Mouse (Mus musculus): ENCODE data around the gene Ick. TPM values are rescaled to one million over a fixed set of nuclear protein-coding genes. Genes with fewer than 3 reads are reported as not detected.
A peak's percentile ranks its signal among the peaks of the same experiment; 100 is the strongest.
"Not testable (repeated sequence)": the region's sequence is repeated elsewhere in the genome, so short reads cannot be mapped to it uniquely, and the experiment has no call there.

Gene Ick
- polyA plus RNA-seq, 1 experiment from 2014 or later, result 4.6 TPM

DNA sequence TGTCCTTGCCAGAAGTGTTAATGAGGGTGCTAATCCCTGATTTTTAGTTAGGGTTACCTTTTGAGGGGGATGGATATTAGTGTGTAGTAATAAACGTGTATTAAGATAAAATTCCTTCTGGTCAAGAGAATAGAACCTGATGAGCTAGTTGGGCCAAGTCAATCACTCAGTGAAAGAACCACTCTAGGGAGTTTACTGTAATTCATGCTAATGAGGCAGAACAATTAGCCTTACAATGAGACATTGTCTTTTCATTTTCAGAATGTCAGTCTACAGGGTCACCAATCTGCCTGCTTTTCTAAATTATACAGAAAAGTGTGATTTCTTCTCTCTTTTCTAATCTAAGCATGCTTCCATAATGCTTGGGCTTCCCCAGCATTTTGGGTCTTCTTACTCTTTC is 65.0 kb downstream of the Ick start:
- Histone ChIP-seq H3K9ac (no peak overlapping the region), H3K9me3 (replicated peaks) (no peaks in the 10 kb centered on the region), H3K27ac (replicated peaks) (no peak overlapping the region), H3K27me3 (no peaks in the 10 kb centered on the region), H3K4me2 (no peak overlapping the region), H3K36me3 (replicated peaks) (no peaks in the 10 kb centered on the region), H3K4me1 (replicated peaks) (peaks cover 15% of the 10 kb centered on the region), H3K4me3 (replicated peaks) (no peak overlapping the region)
- ATAC-seq (ENCODE audit: insufficient read depth), result no peak
- WGBS (ENCODE audit: insufficient replicate concordance), result 55% methylated on average over 1 of the region's 1 CpGs

DNA sequence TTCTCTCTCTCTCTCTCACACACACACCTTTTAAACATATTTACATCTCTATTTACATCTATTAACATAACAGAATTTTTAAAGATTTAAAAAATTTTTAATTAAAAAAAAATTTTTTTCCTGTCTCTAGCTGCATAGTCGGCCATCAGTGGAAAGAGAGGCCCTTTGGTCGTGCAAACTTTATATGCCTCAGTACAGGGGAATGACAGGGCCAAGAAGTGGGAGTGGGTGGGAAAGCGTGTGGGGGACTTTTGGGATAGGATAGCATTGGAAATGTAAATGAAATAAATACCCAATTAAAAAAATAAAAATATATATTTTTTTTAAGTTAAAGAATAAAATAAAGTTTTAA is 65.9 kb downstream of the Ick start:
- H3K36me3 ChIP-seq (replicated peaks); H3K9me3 ChIP-seq (replicated peaks); H3K27me3 ChIP-seq; H3K27ac ChIP-seq (replicated peaks); ATAC-seq (ENCODE audit: insufficient read depth); H3K4me2 ChIP-seq; H3K4me3 ChIP-seq (replicated peaks); H3K9ac ChIP-seq: not testable (repeated sequence)
- 41% methylated on average over 3 of the region's 3 CpGs for WGBS (ENCODE audit: insufficient replicate concordance)
- H3K4me1 ChIP-seq (replicated peaks), result peaks cover 15% of the 10 kb centered on the region

DNA sequence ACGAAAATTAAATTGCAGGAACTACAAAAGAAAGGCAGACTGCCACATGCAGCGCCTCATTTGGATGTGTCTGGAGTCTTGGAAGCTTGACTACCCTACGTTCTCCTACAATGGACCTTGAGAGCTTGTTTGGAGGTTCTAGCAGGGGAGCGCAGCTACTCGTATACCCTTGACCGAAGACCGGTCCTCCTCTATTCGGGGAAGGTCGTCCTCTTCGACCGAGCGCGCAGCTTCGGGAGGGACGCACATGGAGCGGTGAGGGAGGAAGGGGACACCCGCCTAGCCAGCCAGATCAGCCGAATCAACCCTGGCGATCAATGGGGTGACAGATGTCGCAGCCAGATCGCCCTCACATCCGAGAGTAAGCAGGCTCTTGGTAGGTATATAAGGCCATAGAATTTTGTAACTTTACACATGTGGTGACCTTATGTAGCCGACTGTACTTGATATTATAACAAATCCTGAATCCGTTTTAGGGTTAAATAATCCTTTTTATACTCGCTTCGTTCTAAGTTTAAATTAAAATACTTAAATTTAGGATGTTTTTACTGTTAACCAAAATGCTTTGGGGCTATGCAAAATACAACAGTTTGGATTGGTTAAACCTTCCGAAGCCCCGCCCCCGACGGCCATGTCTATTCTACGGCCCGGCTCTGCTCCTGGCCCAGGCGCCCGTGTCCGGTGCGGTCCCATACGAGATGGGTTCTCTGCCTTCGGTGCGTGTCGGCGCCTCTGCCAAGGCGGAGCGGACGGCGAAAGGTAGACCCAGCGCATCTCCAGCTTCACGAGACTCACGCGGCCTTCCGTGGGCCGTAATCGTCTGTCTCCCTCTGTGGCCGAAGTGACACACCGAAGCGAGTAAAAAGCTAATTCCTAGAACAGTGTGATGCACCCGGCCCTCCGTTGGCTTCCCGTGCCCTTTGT is 66.5 kb downstream of the Ick start:
- Histone ChIP-seq H3K27me3 (no peaks in the 10 kb centered on the region), H3K4me2 (peak overlapping the region; percentile 84), H3K36me3 (replicated peaks) (no peaks in the 10 kb centered on the region), H3K4me1 (replicated peaks) (peaks cover 15% of the 10 kb centered on the region), H3K9ac (peak overlapping the region; percentile 90), H3K27ac (replicated peaks) (peak overlapping the region; percentile 98), H3K4me3 (replicated peaks) (peak overlapping the region; percentile 77), H3K9me3 (replicated peaks) (no peaks in the 10 kb centered on the region)
- under 1% methylated on average over 56 of the region's 58 CpGs for WGBS (ENCODE audit: insufficient replicate concordance)
- ATAC-seq (ENCODE audit: insufficient read depth), result peak; percentile 97

DNA sequence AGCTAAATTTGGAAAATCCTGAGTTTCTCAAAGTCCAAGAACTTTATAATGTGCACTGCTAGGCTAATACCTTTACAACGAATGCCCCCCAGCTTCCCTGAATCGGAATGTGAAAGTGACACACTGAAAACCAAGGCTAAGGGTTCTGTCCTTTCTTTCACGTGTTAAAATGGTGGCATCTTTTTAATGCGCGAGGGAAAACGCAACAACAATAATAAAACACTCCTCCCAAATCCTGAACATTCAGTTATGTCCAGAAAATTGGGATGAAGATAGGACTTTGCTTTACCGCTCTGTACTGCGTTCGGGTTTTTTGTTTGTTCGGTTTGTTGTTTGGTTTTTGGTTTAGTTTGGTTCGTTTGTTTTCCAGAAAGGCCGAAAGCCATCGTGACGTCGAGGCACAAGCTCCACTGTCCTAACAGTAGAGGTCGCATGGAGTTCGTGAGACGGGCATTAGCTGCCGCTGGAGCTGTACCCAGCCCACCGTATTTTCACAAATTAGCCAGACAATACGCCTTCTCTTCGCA is 67.3 kb downstream of the Ick start:
- Histone ChIP-seq H3K36me3 (replicated peaks) (no peaks in the 10 kb centered on the region), H3K27ac (replicated peaks) (peak overlapping the region; percentile 98), H3K27me3 (no peaks in the 10 kb centered on the region), H3K9ac (peak overlapping the region; percentile 90), H3K9me3 (replicated peaks) (no peaks in the 10 kb centered on the region), H3K4me1 (replicated peaks) (peaks cover 15% of the 10 kb centered on the region), H3K4me3 (replicated peaks) (peak overlapping the region; percentile 77), H3K4me2 (peak overlapping the region; percentile 84)
- under 1% methylated on average over 22 of the region's 22 CpGs for WGBS (ENCODE audit: insufficient replicate concordance)
- peak; percentile 32 for ATAC-seq (ENCODE audit: insufficient read depth)

DNA sequence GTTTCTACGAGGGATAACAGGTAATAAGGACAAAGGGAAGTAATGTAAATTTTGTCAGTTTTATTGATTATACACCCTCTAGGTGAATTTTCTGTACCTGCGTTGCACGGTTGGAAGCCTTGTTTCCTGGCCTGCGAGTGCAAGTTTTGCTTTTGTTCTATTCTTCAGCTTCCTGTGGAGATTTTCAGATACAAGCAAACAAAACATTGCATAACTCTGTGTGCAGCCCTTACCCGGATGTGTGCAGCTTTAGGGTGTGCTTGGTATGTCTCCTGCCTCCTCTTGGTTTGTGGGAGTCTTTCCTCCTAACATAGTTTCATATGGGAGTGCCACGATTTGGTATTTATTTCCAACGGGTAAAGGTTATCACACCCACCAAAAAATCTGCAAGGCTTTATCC is 67.8 kb downstream of the Ick start:
- peak overlapping the region; percentile 90 for H3K9ac ChIP-seq
- peaks cover 15% of the 10 kb centered on the region for H3K4me1 ChIP-seq (replicated peaks)
- no peaks in the 10 kb centered on the region for H3K36me3 ChIP-seq (replicated peaks)
- H3K27me3 ChIP-seq, result no peaks in the 10 kb centered on the region
- no peaks in the 10 kb centered on the region for H3K9me3 ChIP-seq (replicated peaks)
- peak overlapping the region; percentile 98 for H3K27ac ChIP-seq (replicated peaks)
- 12% methylated on average over 7 of the region's 7 CpGs for WGBS (ENCODE audit: insufficient replicate concordance)
- H3K4me3 ChIP-seq (replicated peaks), result peak overlapping the region; percentile 77
- peak overlapping the region; percentile 84 for H3K4me2 ChIP-seq
- no peak for ATAC-seq (ENCODE audit: insufficient read depth)

DNA sequence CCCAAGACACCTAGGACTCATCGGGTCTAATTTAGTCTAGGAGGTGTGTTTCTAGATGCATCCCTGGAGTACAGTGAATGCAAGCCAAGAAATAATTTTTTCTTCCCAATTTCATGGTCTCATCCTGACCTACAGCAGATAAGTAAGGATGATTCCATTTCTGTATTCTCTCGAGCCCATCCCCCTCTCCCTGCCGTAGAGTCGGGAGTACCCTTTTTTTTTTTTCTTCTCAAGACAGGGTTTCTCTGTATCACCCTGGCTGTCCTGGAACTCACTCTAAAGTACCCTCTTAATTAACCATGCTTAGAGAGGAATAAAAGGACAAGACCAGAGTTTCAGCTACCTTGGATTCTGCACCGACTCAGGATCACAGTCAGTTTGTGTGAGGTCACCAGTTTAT is 69.2 kb downstream of the Ick start:
- H3K9ac ChIP-seq, result no peak overlapping the region
- 77% methylated on average over 5 of the region's 5 CpGs for WGBS (ENCODE audit: insufficient replicate concordance)
- H3K4me3 ChIP-seq (replicated peaks), result no peak overlapping the region
- no peaks in the 10 kb centered on the region for H3K9me3 ChIP-seq (replicated peaks)
- no peaks in the 10 kb centered on the region for H3K27me3 ChIP-seq
- H3K36me3 ChIP-seq (replicated peaks), result no peaks in the 10 kb centered on the region
- no peak overlapping the region for H3K4me2 ChIP-seq
- H3K4me1 ChIP-seq (replicated peaks), result peaks cover 15% of the 10 kb centered on the region
- no peak for ATAC-seq (ENCODE audit: insufficient read depth)
- no peak overlapping the region for H3K27ac ChIP-seq (replicated peaks)

DNA sequence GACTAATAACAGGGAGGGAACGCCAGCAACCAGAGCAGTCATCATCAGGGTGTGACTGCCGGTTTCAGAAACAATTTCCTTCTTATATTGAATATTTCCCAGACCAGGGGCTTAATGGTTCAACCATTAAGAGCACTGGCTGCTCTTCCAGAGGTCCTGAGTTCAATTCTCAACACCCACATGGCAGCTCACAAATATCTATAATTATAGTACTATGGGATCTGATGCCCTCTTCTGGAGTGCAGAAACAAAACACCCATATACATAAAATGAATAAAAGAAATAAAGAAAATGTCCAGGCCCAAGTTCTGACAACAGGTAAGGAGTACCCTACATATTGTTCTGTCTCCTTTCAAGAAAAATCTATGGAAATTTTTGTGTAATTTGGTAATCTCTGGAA is 70.1 kb downstream of the Ick start:
- no peak for ATAC-seq (ENCODE audit: insufficient read depth)
- Histone ChIP-seq H3K36me3 (replicated peaks) (no peaks in the 10 kb centered on the region), H3K4me1 (replicated peaks) (peaks cover 18% of the 10 kb centered on the region), H3K4me2 (no peak overlapping the region), H3K4me3 (replicated peaks) (no peak overlapping the region), H3K9me3 (replicated peaks) (no peaks in the 10 kb centered on the region), H3K27me3 (no peaks in the 10 kb centered on the region), H3K27ac (replicated peaks) (no peak overlapping the region), H3K9ac (no peak overlapping the region)
- 79% methylated on average over 2 of the region's 2 CpGs for WGBS (ENCODE audit: insufficient replicate concordance)

DNA sequence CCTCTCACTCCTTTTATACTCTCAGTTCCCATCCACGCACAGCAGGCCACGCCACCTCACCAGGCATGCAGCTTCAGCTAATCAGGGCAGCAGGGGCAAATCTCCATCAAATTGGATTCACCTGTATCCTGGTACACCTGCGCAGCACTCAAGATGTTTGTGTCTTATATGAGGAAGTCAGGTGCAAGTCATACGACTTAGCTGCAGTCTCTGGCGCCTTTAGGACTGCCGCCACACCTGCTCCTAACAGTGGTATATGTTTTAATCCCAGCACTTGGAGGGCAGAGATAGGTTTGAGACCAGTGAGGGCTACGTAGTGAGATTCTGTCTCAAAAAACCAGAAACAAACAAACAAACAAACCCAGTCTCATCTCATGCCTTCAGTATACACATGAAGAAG is 73.5 kb downstream of the Ick start, which contains the start of gene Gsta4:
TSS of gene Gsta4 (plus strand) at position 301 of the 400 bp plus-strand sequence.
- ATAC-seq (ENCODE audit: insufficient read depth); H3K4me2 ChIP-seq; H3K36me3 ChIP-seq (replicated peaks); H3K4me3 ChIP-seq (replicated peaks); H3K9me3 ChIP-seq (replicated peaks); H3K9ac ChIP-seq; H3K27ac ChIP-seq (replicated peaks); H3K27me3 ChIP-seq: not testable (repeated sequence)
- H3K4me1 ChIP-seq (replicated peaks), result peaks cover 11% of the 10 kb centered on the region
- 65% methylated on average over 4 of the region's 7 CpGs for WGBS (ENCODE audit: insufficient replicate concordance)

DNA sequence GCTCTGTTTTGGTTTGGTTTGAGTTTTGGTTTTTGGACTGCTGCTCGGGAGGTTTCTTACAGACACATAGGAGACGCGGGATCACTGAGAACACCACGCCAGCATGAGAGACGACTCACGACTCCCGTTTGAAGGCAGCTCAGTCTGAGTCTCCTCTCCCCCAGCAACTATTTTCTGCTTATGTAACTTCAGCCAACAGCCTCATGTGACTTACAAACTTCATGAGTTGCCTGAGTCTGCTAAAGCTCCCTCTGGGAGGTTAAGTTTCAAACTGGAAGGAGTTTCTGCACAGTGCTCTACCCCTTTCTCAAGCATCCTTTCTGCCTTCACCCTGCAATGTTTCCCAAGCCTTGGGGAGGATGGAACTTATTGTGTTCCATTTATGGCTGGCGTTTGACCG is 76.7 kb downstream of the Ick start:
- no peaks in the 10 kb centered on the region for H3K36me3 ChIP-seq (replicated peaks)
- H3K9me3 ChIP-seq (replicated peaks), result no peaks in the 10 kb centered on the region
- no peaks in the 10 kb centered on the region for H3K27me3 ChIP-seq
- H3K4me1 ChIP-seq (replicated peaks), result peaks cover 39% of the 10 kb centered on the region
- no peak overlapping the region for H3K9ac ChIP-seq
- no peak for ATAC-seq (ENCODE audit: insufficient read depth)
- H3K27ac ChIP-seq (replicated peaks), result no peak overlapping the region
- H3K4me3 ChIP-seq (replicated peaks), result no peak overlapping the region
- WGBS (ENCODE audit: insufficient replicate concordance), result 77% methylated on average over 9 of the region's 9 CpGs
- H3K4me2 ChIP-seq, result no peak overlapping the region

DNA sequence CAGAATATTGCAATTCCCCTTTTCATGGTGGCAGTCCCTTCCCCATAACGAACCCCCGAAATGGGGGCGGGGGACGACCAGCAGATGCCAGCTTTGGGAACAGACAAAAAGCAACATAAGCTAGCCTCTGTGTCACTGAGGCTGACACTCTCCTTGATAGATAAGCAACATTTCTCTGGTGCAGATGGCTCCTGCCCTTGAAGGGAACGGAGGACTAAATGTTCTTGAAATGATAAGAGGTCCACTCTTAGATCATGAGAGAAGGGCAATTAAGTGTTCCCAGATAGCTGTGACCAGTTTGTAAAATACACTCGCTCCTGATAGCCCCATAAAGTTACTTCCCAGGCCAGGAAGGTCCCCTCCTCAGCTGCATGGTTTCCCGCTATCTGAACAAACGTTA is 79.9 kb downstream of the Ick start:
- 23% methylated on average over 8 of the region's 8 CpGs for WGBS (ENCODE audit: insufficient replicate concordance)
- ATAC-seq (ENCODE audit: insufficient read depth), result peak; percentile 77
- H3K36me3 ChIP-seq (replicated peaks), result no peaks in the 10 kb centered on the region
- H3K4me2 ChIP-seq, result peak overlapping the region; percentile 41; the same call in 1 of the 2 replicates
- H3K4me3 ChIP-seq (replicated peaks), result no peak overlapping the region
- H3K27ac ChIP-seq (replicated peaks), result peak overlapping the region; percentile 77
- H3K27me3 ChIP-seq, result no peaks in the 10 kb centered on the region
- peaks cover 59% of the 10 kb centered on the region for H3K4me1 ChIP-seq (replicated peaks)
- H3K9me3 ChIP-seq (replicated peaks), result no peaks in the 10 kb centered on the region
- peak overlapping the region; percentile 32; the same call in 1 of the 2 replicates for H3K9ac ChIP-seq
